Mouse (Mus musculus): ENCODE data around the gene Taok3. TPM values are rescaled to one million over a fixed set of nuclear protein-coding genes. Genes with fewer than 3 reads are reported as not detected.

Gene Taok3
- total and polyA plus RNA-seq, 3 experiments: 32.1 to 79.2 TPM; not detected in 1

DNA sequence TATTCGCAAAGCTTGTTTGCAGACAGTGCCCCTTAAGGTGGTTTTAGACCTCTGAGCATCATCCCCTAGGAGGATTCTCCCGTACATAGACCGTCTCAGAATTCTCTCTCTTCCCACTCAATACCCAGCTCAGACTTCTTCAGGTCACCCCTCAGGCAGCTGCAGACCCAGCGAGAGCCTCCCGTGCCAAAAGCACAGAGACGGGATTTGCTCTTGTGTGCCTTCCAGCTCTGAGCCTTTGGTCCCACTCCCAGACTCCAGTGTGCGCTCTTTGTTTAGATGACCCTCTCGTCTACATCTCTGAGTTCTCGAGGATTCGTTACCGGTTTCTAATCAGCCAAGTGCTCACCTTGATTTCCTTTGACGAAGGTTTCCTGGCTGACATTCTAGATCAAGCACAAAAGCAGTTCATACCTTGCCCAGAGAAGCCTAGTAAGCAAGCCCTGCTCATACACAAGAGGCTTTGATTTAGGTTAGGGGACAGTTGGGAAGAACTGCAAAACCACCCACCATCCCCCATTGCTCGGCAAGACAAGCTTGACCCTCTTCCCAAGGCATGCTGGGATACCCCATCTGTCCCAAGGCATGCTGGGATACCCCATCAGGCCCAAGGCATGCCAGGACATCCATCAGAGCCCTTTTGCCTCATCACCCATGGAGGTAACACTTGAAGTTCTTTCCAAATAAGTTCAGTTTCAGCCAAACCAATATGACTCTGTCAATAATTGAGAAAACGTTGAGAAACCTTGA, 48.6 kb downstream of the Taok3 start:
- Histone ChIP-seq H3K36me3 (ENCODE audit: control insufficient read depth in 1 of 2, insufficient read depth in 2 of 2, low read length in 2 of 2) (peaks cover 0 to 8% of the 10 kb centered on the region in 2 experiments; a peak in 2 of 4 replicates), H3K27ac (ENCODE audit: control insufficient read depth, low read depth, low read length) (no peak overlapping the region), H3K4me1 (ENCODE audit: control insufficient read depth in 1 of 2, insufficient read depth in 2 of 2, low read length in 2 of 2) (no peaks in the 10 kb centered on the region), H3K79me2 (ENCODE audit: control insufficient read depth, insufficient read depth, low read length, poor library complexity) (peaks cover 26% of the 10 kb centered on the region), H3K9me3 (replicated peaks; ENCODE audit: insufficient read depth, low read length) (no peaks in the 10 kb centered on the region), H3K4me3 (ENCODE audit: control insufficient read depth in 1 of 2, insufficient read depth in 1 of 2, low read depth in 2 of 2, low read length in 2 of 2) (no peak overlapping the region), H3K27me3 (ENCODE audit: control insufficient read depth in 1 of 2, insufficient read depth in 2 of 2, low read length in 2 of 2) (no peaks in the 10 kb centered on the region), H3K9ac (ENCODE audit: control insufficient read depth, low read depth, low read length, poor library complexity, severe bottlenecking) (no peak overlapping the region)
- DNase-seq (ENCODE audit: low read depth, low spot score): no peak
- no peak for TF ChIP-seq POLR2A (IDR thresholded peaks at IDR 0.05; ENCODE audit: control insufficient read depth in 1 of 2, insufficient read depth in 1 of 2, low read depth in 1 of 2, low read length in 2 of 2, poor library complexity in 1 of 2)
- TF ChIP-seq USF1 (IDR thresholded peaks at IDR 0.05; ENCODE audit: low read depth, low read length): no peak
- TF ChIP-seq ELF1 (IDR thresholded peaks at IDR 0.05; ENCODE audit: low read depth, low read length): no peak
- no peak for TF ChIP-seq EP300 (IDR thresholded peaks at IDR 0.05; ENCODE audit: low read depth in 1 of 2, low read length in 2 of 2)
- no peak for TF ChIP-seq SIN3A (IDR thresholded peaks at IDR 0.05; ENCODE audit: low read length)
- TF ChIP-seq POLR2AphosphoS5 (IDR thresholded peaks at IDR 0.05; ENCODE audit: borderline replicate concordance, low read depth, low read length): no peak
- TF ChIP-seq TAL1 (IDR thresholded peaks at IDR 0.05; ENCODE audit: low read length): no peak
- no peak for TF ChIP-seq MEF2A (IDR thresholded peaks at IDR 0.05; ENCODE audit: extremely low read depth, insufficient replicate concordance, low read depth, low read length, poor library complexity, severe bottlenecking)
- no peak for TF ChIP-seq CHD1 (IDR thresholded peaks at IDR 0.05; ENCODE audit: low read depth, low read length)
- TF ChIP-seq TBP (IDR thresholded peaks at IDR 0.05; ENCODE audit: low read depth, low read length): no peak
- no peak for TF ChIP-seq RCOR1 (IDR thresholded peaks at IDR 0.05; ENCODE audit: low read depth, low read length)
- no peak for TF ChIP-seq NRF1 (IDR thresholded peaks at IDR 0.05; ENCODE audit: insufficient read depth, low read depth, low read length, poor library complexity, severe bottlenecking)
- TF ChIP-seq HCFC1 (IDR thresholded peaks at IDR 0.05; ENCODE audit: low read depth, low read length): no peak

DNA sequence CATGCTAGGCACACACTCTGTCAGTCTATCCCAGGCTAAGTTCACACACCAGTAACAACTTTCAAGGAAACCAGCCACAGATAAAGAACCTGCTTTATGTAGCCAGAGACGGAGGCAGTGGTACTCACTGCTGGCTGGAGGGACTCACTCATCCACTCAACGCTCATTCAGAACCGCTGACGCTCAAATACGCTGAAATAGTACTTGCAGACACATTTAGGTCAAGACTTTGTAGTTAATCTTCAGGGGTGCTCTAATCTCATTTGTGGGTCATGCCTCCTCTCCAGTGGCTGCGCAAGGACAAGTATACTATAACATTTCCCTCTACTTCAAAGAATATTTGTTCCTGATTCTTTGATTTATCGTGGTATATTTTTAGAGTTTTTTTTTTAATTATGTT, 54.1 kb downstream of the Taok3 start:
- Histone ChIP-seq H3K4me1 (ENCODE audit: control insufficient read depth in 1 of 2, insufficient read depth in 2 of 2, low read length in 2 of 2) (no peaks in the 10 kb centered on the region), H3K36me3 (ENCODE audit: control insufficient read depth in 1 of 2, insufficient read depth in 2 of 2, low read length in 2 of 2) (peaks cover 0 to 20% of the 10 kb centered on the region in 2 experiments; a peak in 2 of 4 replicates), H3K9me3 (replicated peaks; ENCODE audit: insufficient read depth, low read length) (no peaks in the 10 kb centered on the region), H3K9ac (ENCODE audit: control insufficient read depth, low read depth, low read length, poor library complexity, severe bottlenecking) (no peak overlapping the region), H3K27ac (ENCODE audit: control insufficient read depth, low read depth, low read length) (no peak overlapping the region), H3K79me2 (ENCODE audit: control insufficient read depth, insufficient read depth, low read length, poor library complexity) (peaks cover 31% of the 10 kb centered on the region; the same call in 1 of the 2 replicates), H3K4me3 (ENCODE audit: control insufficient read depth in 1 of 2, insufficient read depth in 1 of 2, low read depth in 2 of 2, low read length in 2 of 2) (no peak overlapping the region), H3K27me3 (ENCODE audit: control insufficient read depth in 1 of 2, insufficient read depth in 2 of 2, low read length in 2 of 2) (no peaks in the 10 kb centered on the region)
- no peak for DNase-seq (ENCODE audit: low read depth, low spot score)
- TF ChIP-seq UBTF (IDR thresholded peaks at IDR 0.05; ENCODE audit: borderline replicate concordance, insufficient read depth, low read depth, low read length): no peak
- no peak for TF ChIP-seq KAT2A (conservative IDR thresholded peaks at IDR 0.05; ENCODE audit: low read depth, low read length)
- TF ChIP-seq USF2 (IDR thresholded peaks at IDR 0.05; ENCODE audit: borderline replicate concordance in 1 of 2, insufficient read depth in 1 of 2, low read depth in 1 of 2, low read length in 2 of 2): no peak
- no peak for TF ChIP-seq ELF1 (IDR thresholded peaks at IDR 0.05; ENCODE audit: low read depth, low read length)
- no peak for TF ChIP-seq SMC3 (IDR thresholded peaks at IDR 0.05; ENCODE audit: low read depth, low read length)
- no peak for TF ChIP-seq MYB (IDR thresholded peaks at IDR 0.05; ENCODE audit: low read depth, low read length)
- no peak for TF ChIP-seq ZMIZ1 (IDR thresholded peaks at IDR 0.05; ENCODE audit: low read depth, low read length)
- TF ChIP-seq ETS1 (IDR thresholded peaks at IDR 0.05; ENCODE audit: low read depth, low read length): no peak
- TF ChIP-seq JUND (IDR thresholded peaks at IDR 0.05; ENCODE audit: low read depth, low read length): no peak
